Mouse (Mus musculus): ENCODE data around the gene Smarca4.
A peak's percentile ranks its signal among the peaks of the same experiment; 100 is the strongest.
"Not testable (repeated sequence)": the region's sequence is repeated elsewhere in the genome, so short reads cannot be mapped to it uniquely, and the experiment has no call there.

Gene Smarca4

GRCm38 (mm10) chr9:21668946-21669345 is 53.0 kb downstream of the Smarca4 start:
- DNase-seq, result peak in 1 of 2 experiments; percentile 9

DNA sequence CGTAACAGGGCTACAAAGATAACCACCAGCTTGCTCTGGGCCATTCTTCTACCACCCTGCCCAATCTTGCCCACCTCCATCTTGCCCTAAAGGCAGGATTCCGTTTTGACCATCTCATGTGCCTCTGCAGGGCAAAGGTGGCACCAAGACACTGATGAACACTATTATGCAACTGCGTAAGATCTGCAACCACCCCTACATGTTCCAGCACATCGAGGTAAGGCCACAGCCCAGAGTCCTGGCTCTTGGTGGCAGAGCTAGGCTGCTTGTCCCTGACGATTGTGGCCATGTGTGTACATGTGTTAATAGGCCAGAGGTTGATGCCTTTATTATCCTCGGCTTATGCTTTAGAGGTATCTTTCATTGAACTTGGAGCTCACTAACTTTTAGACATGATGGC is 54.4 kb downstream of the Smarca4 start:
- no peak for DNase-seq

- DNase-seq, result no peak
Observed at GRCm38 (mm10) chr9:21671753-21672152, 55.8 kb downstream of the Smarca4 start.

DNA sequence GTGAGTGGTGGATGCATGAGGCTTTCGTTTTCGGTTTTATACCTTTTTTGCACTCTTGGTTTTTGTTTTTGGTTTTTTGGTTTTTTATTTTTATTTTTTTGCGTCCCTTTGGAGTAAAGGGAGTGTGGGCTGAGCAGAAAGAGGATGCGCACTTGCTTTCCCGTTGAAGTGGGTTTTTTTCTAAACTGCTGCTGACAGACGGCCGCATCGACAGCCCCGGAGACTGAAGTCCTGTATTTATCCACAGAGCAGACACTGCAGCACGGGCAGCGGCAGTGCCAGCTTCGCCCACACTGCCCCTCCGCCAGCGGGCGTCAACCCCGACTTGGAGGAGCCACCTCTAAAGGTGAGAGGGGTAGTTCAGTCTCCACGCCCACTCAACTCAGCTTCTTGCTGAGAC is 61.7 kb downstream of the Smarca4 start:
- DNase-seq, result no peak

GRCm38 (mm10) chr9:21680448-21680847 is 64.5 kb downstream of the Smarca4 start:
- no peak for DNase-seq

- DNase-seq, result no peak
Observed at GRCm38 (mm10) chr9:21682827-21683226, 66.9 kb downstream of the Smarca4 start.

- no peak for DNase-seq
Observed at GRCm38 (mm10) chr9:21683897-21684296, 67.9 kb downstream of the Smarca4 start.

DNA sequence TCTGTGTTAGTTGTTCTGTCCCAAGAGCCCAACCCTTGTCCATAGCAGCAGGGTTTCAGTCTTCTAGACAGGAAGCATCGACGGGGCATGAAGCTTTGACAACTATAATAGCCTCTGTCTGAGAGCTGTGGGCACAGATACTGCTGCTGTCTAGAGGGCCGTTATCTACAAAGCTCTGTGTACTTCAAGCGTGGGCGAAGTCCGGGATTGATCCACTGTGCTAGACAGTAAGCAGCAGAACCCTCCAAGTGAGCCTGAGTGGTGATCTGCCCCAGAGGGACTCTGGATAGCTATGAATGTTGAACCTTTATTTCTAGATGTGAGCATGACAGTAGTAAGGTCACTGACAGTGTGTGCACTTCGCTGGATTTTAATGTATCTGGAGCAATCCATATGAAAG is 72.6 kb downstream of the Smarca4 start:
- no peak for DNase-seq

DNA sequence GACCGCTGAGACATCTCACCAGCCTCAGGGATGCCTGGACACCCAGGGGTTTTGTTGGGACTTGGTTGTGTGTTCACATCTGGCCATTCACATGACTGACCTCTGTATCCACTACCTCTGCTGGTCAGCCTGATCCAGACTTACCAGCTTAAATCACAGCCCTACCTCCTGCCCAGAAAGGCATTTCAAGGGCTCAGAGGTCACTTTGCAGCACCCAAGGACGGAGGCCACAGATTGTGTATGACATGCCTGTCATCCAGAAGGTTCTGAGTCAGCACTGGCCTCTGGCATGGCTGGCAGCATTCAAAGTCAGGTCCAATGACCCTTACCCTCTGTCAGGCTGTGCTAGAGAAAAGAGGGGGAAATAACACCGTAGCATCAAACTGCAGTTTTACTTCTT is 74.1 kb downstream of the Smarca4 start:
- DNase-seq, result no peak

DNA sequence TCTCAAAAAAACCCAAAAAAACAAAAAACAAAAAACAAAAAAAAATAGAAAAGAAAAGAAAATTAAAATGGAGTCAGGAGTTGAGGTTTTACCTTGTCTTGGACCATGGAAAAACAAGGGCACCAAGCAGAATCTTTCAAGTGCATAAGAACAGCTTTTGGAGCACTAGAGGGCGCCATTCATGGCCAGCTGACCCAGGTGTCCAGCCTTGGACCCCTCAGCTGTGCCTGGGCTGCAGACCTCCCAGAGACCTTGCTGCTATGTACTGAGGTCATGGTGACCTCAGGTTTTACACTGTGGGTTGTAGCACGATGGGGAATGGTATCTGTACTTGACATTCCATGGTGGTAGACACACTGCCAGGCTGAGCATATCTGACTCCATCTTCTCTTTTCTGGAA is 75.9 kb downstream of the Smarca4 start:
- DNase-seq, result peak in 1 of 2 experiments; percentile 32

DNA sequence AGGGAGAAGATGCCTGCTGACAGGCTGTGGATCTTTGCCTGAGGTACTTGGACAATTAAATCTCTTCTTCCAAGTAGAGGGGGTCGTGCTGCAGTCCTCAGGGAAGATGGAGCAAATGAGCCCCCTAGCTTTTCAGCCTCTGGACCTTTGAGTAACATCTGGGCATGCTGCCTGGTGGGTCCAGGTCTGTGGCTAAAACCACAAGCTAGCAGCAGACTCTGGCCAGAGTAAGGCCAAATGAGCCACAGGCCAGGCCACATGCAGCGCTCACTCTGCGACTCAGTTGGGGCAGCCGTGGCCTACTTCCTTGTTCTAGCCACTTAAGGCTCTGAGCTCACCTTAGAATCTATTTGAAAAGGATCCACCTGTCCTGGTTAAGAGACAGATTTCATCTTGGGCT is 76.5 kb downstream of the Smarca4 start:
- no peak for DNase-seq

DNA sequence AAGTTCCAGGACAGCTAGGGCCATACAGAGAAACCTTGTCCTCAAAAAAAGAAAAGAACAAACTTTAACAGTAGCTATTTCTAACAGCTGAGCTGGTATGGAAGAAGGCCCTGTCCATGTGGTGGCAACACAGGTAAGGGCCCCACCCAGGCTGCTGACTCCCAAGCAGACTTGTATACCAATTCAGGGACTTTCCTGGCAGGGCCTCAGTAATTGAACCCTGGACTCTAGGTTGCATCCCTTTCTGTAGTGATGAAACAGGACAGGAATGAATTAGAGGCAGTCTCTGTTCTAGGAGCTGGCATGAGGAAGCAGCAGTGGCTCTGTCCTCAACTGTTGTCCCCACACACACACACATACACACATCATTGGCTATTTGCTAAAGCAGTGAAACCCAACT is 78.1 kb downstream of the Smarca4 start:
- no peak for DNase-seq

- DNase-seq, result no peak
Observed at GRCm38 (mm10) chr9:21695229-21695792, 79.3 kb downstream of the Smarca4 start.

- DNase-seq, result no peak
Observed at GRCm38 (mm10) chr9:21697121-21697520, 81.2 kb downstream of the Smarca4 start.

DNA sequence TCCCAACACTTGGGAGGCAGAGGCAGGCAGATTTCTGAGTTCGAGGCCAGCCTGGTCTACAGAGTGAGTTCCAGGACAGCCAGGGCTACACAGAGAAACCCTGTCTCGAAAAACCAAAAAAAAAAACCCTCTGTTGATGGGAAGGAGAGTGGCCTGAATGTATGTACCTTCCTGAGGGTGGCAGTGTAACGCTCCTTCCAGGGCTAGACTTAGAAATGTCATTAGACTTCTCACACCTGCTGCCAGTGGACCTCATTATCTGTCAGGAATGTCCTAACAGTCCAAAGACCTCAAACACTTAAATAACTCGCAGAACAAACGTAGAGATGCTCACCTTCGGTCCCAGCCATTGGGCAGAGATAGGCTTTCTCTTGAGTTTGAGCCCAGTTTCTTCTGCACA is 83.3 kb downstream of the Smarca4 start:
- DNase-seq, result not testable (repeated sequence)

GRCm38 (mm10) chr9:21701091-21701490 is 85.1 kb downstream of the Smarca4 start:
- no peak for DNase-seq

DNA sequence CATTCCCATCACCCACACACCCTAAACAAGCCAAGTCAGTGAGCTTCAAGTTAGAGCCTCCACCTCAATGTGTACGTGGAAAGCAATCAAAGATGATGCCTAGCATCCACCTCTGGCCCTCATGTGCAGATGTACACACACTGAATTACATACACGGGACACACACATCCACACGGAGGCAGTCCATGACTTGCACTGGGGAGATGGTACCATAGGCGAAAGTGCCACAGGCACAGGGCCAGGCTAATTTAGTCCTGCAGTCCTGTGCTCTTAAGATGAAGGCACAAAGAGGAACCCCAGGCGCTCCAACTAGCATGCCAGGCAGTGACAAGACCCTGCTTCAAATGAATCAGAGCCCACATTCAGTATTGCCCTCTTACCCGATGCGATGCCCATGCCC is 87.5 kb downstream of the Smarca4 start:
- DNase-seq, result no peak

DNA sequence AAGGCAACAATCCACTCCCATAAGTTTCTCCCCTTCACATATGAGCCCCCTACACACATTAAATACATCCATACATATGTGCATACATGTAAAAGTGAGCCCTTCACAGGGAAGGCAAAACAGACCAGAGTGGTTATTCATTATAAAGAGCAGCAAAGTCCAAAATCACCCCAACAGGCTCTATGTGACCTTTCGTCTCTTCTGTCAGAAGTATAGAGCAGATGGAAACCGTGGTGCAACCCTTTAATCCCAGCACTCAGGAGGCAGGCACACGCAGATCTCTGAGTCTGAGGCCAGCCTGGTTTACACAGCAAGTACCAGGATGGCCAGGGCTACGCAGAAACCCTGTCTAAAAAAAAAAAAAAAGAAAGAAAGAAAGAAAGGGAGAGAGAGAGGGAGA is 90.1 kb downstream of the Smarca4 start:
- DNase-seq, result no peak

DNA sequence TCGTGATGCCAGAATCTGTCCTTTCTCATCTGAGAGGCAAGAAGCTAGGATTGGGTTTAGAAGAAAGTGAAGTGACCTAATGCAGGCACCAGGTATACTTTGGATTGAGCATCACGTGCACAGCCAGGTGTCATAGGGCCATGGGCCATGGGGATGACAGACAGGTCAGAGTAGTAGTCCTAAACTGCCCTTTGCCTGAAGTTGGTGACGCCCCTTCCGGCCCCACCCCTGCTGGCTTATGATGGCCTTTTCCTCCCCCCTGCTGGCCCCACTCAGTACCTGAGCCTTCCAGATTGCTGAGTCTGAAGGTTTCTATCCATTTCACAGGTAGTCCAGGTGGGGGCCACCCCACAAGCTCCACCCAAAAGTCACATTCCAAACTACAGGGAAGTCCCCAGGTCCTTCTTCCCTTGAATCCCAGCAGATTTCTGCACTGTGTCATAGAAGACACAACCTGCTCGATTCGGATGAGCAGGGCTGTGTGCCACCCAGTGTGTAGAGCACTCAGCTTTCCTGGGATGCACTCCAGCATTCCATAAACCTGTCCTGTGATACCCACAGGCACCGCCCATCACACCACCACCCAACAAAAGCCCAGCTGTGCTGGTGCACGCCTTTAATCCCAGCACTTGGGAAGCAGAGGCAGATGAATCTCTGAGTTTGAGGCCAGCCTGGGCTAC is 90.8 kb downstream of the Smarca4 start:
- no peak for DNase-seq

- DNase-seq, result no peak
Observed at GRCm38 (mm10) chr9:21709340-21709739, 93.4 kb downstream of the Smarca4 start.

- DNase-seq, result peak; percentile 45 to 46
Observed at GRCm38 (mm10) chr9:21715298-21715697, 99.3 kb downstream of the Smarca4 start.

- no peak for DNase-seq
Observed at GRCm38 (mm10) chr9:21717015-21717414, 101.0 kb downstream of the Smarca4 start.

DNA sequence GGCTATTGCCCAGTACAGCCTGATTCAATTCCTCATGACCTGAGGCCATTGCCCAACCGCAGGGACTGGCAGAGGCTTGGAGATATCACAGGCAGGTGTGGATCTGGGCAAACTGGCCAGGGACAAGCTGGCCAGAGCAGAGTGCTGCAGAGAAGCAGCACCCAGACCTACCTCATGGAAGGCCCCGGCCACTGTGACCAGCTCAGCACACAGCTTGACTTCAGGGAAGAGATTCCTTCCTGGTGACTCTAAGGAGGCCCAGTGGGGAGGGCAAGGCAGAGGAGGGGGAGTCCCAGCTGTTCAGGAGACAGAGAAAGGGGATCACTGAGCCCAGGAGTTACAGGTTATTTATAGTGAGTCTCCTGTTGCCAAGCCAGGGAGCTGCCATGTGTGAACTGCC is 105.1 kb downstream of the Smarca4 start:
- no peak for DNase-seq

DNA sequence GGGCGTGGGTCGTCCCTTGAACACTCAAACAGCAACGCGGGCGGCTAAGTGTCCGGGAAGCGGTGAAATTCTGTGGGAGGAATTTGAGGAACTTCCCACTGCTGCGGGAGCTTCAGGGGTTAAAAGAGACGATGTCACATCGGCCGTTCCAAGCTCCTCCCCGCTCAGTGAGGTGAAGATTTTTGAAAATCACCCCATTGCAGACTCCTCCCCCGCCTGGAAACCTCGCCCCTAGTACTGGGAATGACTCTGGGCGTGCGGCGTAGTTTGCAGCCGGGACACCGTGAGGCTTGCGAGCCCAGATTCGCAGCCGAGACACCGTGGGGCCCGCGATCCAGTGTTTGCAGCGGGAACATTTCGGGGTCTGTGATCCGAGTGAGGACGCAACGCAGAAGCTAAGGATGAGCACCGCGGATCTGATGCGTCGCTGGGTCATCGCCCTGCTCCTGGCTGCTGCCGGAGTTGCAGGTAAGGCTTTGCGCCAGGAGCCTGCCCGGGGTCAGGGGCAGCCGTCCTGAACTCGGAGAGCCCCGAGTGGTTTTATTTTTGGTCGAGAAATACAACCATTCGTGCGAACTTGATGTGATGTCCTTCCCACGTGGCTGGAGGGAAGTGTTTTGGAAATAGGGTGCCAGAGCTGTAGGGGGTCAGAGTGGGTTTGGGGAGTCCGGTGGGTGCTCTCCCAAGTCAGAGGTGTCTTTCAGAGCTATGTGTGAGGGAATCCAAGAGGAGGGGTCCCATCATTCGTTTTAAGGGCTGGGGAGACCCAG is 107.6 kb downstream of the Smarca4 start, which contains the start of gene Ldlr:
Gene Ldlr (plus strand): TSS at position 107 of the 770 bp plus-strand sequence.
- peak; percentile 90 to 94 for DNase-seq

Data from lung, adult 18-20 months (tissue).